ENCODE assay signal across 8 mouse cellular contexts in genomic region chr9:46814478-46815241, GRCm38 (mm10).
A peak's percentile ranks its signal among the peaks of the same experiment; 100 is the strongest.
DNase-seq lines count a peak whose midpoint lies in the region; ATAC-seq lines count a peak whose summit lies in the region.

No protein-coding gene starts in this region.

- H3K4me2 ChIP-seq in hindbrain, embryonic 16.5 days (ENCODE audit: low read length) = peak overlapping the region; percentile 57

- peak; percentile 87 for ATAC-seq in hindbrain, embryonic 16.5 days
- no peak for ATAC-seq in megakaryocyte, adult 5-6 weeks (ENCODE audit: poor library complexity, severe bottlenecking)

- H3K4me1 ChIP-seq in hindbrain, embryonic 16.5 days (ENCODE audit: control insufficient read depth, insufficient read depth, low read depth, low read length) = peaks cover 6% of the 10 kb centered on the region; the same call in 1 of the 2 replicates

- peak overlapping the region; percentile 51 for H3K9ac ChIP-seq in hindbrain, embryonic 16.5 days (ENCODE audit: low read depth, low read length)

- H3K27me3 ChIP-seq in hindbrain, embryonic 16.5 days (replicated peaks; ENCODE audit: control insufficient read depth, insufficient read depth, low read length) = no peaks in the 10 kb centered on the region

- H3K36me3 ChIP-seq in hindbrain, embryonic 16.5 days (ENCODE audit: control insufficient read depth, insufficient read depth, low read length) = no peaks in the 10 kb centered on the region

- no peaks in the 10 kb centered on the region for H3K9me3 ChIP-seq in hindbrain, embryonic 16.5 days (ENCODE audit: control insufficient read depth, low read length)

- H3K4me3 ChIP-seq in hindbrain, embryonic 16.5 days (ENCODE audit: low read length) = peak overlapping the region; percentile 36

- no peak overlapping the region for H3K27ac ChIP-seq in hindbrain, embryonic 16.5 days (ENCODE audit: low read depth, low read length)

- DNase-seq in ZHBTc4 (ENCODE audit: low read depth, low spot score) = peak; percentile 85
- DNase-seq in cerebellum, postnatal 25 days = peak; percentile 83 to 86
- peak; percentile 71 to 81 for DNase-seq in frontal cortex, postnatal 25 days (ENCODE audit: low spot score in 2 of 2)
- peak; percentile 81 for DNase-seq in layer of hippocampus, postnatal 25 days (ENCODE audit: extremely low spot score in 1 of 2, low spot score in 1 of 2)
- DNase-seq in lung, postnatal 10 days = peak; percentile 73
- DNase-seq in right cerebral cortex, adult 2 months (ENCODE audit: low spot score in 2 of 2) = peak; percentile 80 to 89

- WGBS in hindbrain, embryonic 16.5 days = 8% methylated on average over 22 of the region's 22 CpGs
